Mouse (Mus musculus) G1E-ER4 (cell line): Measurements from ENCODE around the gene Dapk2. TPM values are rescaled to one million over a fixed set of nuclear protein-coding genes. Genes with fewer than 3 reads are reported as not detected.

Experiments
- GATA1 ChIP-seq: IDR thresholded peaks from one replicate; pipeline ENCODE4 v1.8.0; 2012; ENCODE audit warnings: low read length, inconsistent platforms
- polyA plus RNA-seq: library from polyadenylated mRNA; stranded (reverse); fragments of >175 nt; gene quantifications from 2 replicates; pipeline ENCODE4 v1.2.3, GENCODE M21; 2012

Gene Dapk2
- polyA plus RNA-seq, 1 experiment: 28.5 TPM

- TF ChIP-seq GATA1: no peak
Measured at GRCm38 (mm10) chr9:66173316-66173855, 15.4 kb downstream of the Dapk2 start.

DNA sequence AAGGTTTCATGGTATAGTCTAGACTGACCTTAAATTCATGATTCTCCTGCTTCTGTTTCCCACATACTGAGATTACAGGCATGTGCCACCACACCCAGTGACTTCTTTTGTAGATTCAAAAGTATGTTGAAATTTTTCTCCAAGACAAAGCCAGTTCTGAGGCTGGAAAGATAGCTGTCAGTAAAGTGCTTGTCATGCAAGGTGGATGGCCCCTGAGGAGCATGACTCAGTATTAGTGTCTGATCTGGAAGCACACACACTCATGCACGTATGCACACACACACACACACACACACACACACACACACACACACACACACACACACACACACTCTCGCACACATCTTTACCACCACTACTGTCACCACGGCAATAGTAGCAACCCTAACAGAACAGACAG is 17.0 kb downstream of the Dapk2 start:
- no peak for TF ChIP-seq GATA1

- no peak for TF ChIP-seq GATA1
Measured at GRCm38 (mm10) chr9:66177975-66178374, 20.0 kb downstream of the Dapk2 start.

DNA sequence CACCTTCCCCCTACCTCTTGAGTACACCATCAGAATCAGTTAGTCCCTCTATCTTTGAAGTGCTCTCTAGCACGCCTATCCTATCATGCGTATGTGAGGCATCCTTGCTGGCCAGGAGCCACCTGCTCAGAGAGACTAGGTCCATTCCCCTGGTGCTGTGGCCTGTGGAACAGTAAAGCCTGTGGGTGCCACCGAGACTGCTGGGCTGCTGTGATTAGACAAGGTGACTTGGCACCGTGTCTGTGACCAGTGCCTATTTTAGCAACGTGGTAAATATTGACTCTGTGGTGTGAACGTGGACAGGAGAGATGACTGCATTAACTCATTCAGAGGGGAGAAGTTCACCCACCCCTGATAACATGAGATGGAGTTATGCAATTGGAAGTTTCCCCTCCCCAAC is 21.8 kb downstream of the Dapk2 start:
- no peak for TF ChIP-seq GATA1

- no peak for TF ChIP-seq GATA1
Measured at GRCm38 (mm10) chr9:66181126-66181825, 23.3 kb downstream of the Dapk2 start.

GRCm38 (mm10) chr9:66181826-66182678 is 24.0 kb downstream of the Dapk2 start:
- peak; percentile 94 for TF ChIP-seq GATA1

DNA sequence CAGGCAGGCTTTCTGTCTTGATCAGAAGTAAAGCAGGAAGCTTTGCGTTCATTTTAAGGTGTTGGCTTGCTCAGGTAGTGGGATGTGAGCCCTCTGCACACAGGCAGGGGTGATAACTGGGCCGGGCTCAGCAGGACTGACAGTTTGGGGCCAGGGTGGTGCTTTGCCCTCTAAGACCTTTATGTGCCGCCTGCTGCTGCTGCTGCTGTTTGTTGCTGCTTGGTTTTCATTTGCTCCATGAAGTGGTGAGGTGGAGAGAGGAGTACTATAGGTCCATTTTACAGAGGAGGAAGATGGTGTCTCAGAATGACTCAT is 24.6 kb downstream of the Dapk2 start:
- TF ChIP-seq GATA1: no peak

- no peak for TF ChIP-seq GATA1
Measured at GRCm38 (mm10) chr9:66183023-66183422, 25.0 kb downstream of the Dapk2 start.

GRCm38 (mm10) chr9:66184572-66184971 is 26.5 kb downstream of the Dapk2 start:
- TF ChIP-seq GATA1: no peak

DNA sequence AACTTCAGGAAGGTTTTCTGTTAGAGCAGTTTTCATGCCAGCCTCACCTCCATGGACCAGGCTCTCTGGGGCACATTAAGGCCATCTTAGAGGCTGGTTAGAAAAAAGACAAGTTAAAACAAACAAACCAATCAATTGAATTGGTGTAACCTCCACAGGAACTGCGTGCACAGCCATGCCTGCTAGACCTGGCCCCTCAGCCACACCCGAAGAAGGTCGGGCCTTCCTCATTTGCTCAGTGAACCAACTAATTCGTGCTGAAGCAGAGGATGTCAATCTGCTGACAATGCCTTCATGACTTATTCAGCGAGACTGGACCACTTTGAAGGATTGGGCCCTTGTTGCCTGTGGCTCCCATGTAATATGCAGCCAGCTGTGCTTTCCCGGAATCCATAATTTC is 28.4 kb downstream of the Dapk2 start:
- TF ChIP-seq GATA1: no peak

DNA sequence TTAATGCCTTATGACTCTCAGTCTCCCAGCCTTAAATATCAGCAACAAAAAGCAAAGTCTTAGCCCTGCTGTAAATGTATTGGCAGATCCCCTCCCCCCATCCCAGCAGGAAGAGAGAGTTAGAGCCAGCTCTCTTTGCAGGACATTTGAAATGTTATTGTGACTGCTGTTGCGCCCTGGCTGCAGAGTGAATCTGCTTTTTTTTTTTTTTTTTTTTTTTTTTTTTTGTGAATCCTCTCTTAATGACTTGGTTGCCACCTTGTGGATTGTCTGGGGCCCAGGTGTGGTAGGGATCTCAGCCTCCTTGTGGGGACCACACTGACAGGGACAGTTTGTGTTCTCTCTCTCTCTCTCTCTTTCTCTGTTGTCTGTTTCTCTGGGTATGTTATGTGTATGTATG is 31.0 kb downstream of the Dapk2 start:
- TF ChIP-seq GATA1: no peak

DNA sequence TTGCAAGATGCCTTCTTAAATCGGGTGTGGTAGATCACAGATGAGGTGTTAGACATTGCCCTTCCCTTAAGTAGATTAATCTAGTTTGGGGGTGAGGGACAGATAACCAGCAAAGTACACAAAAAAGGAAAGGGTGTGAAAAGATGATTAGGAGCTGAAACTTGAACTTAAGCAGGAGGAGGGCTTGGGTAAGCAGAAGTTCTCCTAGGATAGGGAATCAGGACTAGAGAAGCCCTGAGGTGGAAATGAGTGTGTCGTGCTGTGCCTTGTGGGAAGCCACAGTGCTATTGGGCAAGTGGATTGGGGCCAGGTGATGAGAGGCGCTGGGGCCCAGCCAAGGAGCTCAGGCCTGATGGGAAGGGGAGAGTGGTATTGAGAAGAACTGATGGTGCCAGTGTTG is 36.0 kb downstream of the Dapk2 start:
- peak; percentile 66 for TF ChIP-seq GATA1

DNA sequence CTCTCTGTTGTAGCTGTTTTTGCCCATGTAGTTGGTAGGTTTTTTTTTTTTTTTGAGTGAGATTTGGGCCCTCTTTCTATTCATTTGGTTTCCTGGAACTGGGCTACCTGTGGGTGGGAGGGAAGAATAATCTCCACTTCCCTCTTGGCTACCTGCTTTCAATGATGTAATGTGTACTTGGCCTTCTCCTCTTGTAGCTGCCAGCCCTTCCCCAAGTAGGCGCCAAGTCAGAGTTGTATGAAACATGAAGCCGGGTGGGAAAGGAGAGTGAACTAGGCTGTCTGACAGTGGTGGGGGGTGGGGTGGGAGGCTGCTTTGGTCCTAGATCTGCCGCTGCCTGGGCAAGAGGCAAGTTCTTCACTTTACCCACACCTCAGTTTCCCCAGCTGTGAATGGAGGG is 38.5 kb downstream of the Dapk2 start:
- no peak for TF ChIP-seq GATA1

GRCm38 (mm10) chr9:66198533-66198932 is 40.5 kb downstream of the Dapk2 start:
- no peak for TF ChIP-seq GATA1

DNA sequence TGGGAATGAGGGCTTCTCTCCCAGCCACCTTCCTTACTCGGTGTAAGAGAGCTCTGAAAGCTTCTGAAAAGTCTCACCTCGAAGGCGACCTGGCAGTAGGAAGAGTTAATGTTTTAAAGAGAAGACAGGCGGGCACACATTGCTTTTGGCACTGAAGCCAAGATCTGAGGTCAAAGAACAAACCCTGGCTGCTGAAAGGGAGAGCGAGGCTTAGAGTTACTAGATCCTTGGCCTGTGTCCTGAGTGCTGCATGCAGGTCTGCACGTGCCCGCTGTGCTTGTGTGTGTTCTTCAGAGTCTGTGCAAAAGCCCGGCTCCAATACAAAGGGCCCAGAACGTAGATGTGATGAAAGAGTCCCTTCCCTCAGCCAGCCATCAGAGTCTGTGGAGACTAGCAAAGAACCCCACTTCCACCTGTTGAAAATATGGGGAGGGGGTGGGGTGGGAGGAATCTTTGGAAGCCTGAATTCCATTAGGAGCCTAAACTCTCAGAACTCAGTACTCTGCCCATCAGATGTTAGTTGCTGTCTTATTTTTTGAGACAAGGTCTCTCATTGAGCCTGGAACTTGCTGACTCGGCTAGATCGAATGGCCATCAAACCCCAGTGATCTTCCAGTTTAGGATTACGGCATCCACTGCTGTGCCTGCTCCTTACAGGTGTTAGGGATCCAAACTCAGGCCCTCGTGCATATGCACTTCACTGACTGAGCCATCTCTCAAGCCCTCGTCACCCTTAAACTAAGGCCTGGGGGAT is 41.8 kb downstream of the Dapk2 start:
- TF ChIP-seq GATA1: no peak

DNA sequence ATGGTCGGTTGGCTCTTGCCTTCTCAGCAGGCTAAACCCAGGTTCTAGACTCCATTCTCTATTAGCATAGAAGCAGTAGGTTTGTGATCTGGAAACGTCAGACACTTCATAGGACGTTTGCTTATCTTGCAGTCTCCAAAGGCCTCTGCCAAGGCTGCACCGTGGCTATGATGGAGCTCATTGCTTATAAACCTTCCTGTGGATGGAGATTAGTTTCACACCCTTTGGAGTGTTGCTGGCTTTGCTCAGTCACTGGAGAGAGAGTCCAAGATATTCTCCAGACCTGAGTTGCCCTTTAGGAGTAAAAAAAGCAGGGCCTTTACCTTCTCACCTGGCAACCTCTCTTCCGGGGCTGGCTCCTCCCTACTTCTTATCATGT is 42.4 kb downstream of the Dapk2 start:
- no peak for TF ChIP-seq GATA1
